Mouse (Mus musculus): ENCODE measurements at regions not wholly inside any gene's neighbourhood (a gene's known extent, or its start where the extent isn't known, plus 50 kb on each side); places are given as distances from the start of the nearest gene placed in this dataset.

DNA sequence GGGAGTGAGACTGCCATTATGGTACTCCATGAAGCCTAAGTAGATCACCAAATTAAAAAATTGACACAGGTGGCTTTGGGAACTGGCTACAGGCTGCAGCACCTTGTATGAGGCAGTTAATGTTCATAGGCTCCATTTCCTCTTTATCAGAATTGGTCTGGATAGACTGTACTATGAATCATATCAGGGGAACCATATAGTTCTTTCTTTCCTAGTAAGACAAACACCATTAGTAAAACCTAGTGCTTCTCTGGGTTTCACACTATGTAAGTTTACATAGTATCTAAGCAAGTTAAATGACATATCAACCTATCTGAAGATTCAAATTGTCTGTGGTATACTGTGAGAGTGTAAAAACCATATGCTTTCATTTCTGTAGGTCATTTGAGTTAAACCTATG, 145.0 kb downstream of the Ahr start:
- TF ChIP-seq CTCF (IDR thresholded peaks at IDR 0.05; ENCODE audit: low read depth, low read length) (no peak), POLR2A (IDR thresholded peaks at IDR 0.05; ENCODE audit: borderline replicate concordance, low read depth, low read length) (no peak)
